Mouse (Mus musculus) frontal cortex, adult 2 months (tissue): ENCODE results near the gene Lgals9. TPM values are rescaled to one million over a fixed set of nuclear protein-coding genes. Genes with fewer than 3 reads are reported as not detected.
"Not testable (repeated sequence)": the region's sequence is repeated elsewhere in the genome, so short reads cannot be mapped to it uniquely, and the experiment has no call there.

Experiments used
- DNase-seq, 2 experiments: peaks; one replicate each; pipeline ENCODE4 v3.0.0; 2022; ENCODE audit warnings: low spot score in 1 of 2; ENCODE audit errors: extremely low spot score in 1 of 2
- polyA plus RNA-seq: library from polyadenylated mRNA; depleted of rRNA; stranded (reverse); fragments of >200 nt; gene quantifications from 2 replicates; pipeline ENCODE4 v1.2.3, GENCODE M21; 2012

Lgals9 gene
- polyA plus RNA-seq, 1 experiment: 15.0 TPM

GRCm38 (mm10) chr11:79008007-79008775 lies 23.4 kb upstream of the Lgals9 start:
- DNase-seq: no peak

DNA sequence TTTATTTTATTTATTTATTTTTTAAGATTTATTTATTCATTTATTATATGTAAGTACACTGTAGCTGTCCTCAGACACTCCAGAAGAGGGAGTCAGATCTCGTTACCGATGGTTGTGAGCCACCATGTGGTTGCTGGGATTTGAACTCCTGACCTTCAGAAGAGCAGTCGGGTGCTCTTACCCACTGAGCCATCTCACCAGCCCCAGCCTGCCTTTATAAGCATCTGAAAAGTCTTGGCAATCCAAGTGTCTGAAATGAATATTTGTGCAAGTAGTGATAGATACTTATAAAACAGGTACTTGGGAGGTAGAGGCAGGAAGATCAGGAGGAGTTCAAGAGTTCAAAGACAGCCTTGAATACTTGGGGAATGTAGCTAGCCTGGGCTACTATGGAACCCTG lies 22.6 kb upstream of the Lgals9 start:
- DNase-seq: not testable (repeated sequence)

- no peak for DNase-seq
Observed at GRCm38 (mm10) chr11:79006417-79006816, 21.7 kb upstream of the Lgals9 start.

DNA sequence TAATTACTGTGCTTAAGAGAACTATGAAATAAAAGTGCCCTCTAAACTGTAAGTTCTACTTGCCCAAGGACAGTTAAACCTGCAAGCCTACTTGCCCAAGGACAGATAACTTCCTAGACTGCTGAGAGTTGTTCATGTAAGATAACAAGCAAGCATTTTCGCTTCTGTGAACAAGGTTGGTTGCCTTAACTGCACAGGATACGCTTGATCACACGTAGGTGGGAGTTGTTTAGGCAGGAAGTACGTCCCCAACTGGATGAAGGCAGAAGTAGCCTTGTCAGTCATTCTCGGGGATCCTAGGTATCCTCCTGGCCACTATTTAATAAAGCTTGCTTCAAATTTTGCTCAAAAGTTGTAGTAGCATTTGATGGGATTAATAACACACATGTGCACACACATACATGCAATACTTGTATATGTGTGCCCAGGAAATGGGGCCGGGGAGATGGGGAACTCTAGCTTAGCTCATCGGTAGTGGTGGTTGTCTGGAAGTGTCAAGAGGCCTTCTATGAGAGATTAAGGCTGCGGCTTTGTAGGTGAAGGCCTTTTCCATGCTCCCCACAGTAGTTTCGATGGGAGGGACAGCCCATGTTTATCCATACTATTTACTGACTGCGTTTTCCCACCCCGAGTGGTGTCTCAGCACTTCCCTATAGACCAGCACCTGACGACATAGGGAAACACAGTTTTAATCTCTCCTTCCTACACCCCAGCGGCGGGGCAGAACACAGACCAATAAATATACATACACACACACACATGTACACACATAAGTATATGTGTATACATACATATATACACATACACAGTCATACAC lies 21.0 kb upstream of the Lgals9 start:
- no peak for DNase-seq

- DNase-seq: no peak
Observed at GRCm38 (mm10) chr11:79003769-79004638, 19.3 kb upstream of the Lgals9 start.

DNA sequence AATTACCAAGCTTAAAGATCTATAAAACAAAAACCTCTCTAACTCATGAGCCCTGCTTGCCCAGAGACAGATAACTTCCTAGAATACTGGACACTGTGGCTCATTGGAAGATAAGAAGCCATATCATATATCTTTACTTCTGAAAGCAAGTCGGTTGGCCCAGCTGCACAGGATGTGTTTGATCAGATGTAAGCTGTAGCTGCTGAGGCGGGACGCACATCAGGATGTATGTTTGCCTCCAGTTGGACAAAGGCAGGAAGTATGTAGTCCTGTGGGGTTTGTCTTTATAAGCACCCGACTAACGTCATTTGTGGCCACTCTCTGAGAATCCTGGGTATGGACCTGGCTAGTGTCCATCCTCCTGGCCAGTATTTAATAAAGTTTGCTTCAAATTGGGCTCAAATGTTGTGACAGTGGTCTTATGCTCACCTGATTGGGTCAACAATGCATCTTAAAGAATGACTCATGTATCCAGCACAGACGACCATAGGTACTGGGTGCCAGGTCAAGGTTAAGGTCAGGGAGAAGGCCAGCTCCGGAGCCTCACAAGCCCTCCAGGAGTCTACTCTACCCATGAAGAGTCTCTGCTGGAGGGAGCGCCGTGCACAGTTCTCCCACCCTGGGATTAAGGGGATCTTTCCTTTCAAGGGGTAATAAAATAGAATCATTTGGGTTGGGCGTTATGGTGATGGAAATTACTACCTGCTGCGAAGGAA lies 18.5 kb upstream of the Lgals9 start:
- DNase-seq: no peak

GRCm38 (mm10) chr11:79002551-79002951 lies 17.8 kb upstream of the Lgals9 start:
- DNase-seq: no peak

DNA sequence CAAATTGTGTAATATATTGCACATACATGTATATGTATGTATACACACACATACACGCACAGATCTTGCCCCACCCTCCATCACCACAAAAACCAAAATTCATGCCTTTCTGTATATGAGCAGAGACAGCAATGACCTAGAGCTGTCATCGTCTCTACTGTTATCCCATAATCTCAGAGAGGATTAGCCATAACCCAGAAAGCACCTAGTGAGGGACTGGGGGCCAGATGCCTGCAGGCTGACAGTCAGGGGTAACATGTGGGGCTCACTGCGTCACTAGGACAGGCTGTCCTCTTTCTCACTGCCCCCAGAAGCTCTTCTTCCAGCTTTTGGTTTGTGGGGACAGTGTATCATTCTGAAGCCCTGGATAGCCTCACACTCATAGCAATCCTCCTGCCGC lies 17.1 kb upstream of the Lgals9 start:
- no peak for DNase-seq

GRCm38 (mm10) chr11:78999118-78999517 lies 14.4 kb upstream of the Lgals9 start:
- DNase-seq: no peak

DNA sequence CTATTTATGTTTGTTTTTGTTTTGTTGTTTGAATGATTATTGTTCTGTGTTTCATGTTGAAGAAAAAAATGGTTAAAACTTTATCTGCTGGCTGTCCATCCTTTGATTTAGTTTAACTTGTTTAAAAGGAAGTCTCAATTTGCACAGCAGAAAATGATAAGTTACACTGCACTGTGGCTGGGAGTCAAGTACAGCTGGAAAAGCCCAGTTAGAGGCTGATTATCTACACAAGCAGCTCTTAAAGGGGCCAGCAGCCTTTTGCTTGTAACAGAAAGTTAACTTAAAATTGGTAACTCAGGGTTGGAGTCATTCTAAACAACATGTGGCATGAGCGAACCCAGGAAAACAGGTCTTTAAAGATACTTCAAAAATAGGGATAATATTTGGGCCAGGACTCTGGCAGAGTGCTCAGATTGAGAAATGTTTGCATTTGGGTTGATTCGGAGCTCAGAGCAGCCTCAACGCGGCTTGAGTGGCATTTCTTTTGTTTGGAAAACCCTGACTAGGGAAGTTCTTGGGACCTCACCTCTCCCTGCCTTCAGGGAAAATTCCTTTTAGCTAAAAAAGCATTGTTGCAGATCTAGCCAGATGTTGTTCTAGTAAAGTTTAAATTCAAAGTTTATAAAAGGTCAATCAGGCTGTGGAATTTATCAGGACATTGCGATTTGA lies 6.3 kb upstream of the Lgals9 start:
- not testable (repeated sequence) for DNase-seq

DNA sequence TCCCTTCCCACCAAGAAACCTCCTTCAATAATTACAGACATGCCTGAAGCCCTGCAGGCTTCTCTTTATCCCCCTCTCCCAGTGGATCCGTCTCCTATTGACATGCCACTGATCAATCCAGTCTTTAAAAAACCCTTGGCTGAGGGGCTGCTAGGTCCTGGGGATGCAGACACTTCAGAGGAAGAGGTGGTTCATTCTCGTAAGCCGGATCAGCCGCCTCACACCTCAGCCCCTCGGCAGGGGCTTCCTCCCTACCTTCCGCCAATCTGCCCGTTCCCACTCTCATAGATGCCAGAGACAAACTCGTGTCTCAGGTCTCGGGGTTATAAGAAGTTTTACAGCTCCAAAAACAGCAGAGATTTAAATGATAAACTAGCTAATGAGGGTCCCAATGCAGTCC lies 5.3 kb upstream of the Lgals9 start:
- no peak for DNase-seq

DNA sequence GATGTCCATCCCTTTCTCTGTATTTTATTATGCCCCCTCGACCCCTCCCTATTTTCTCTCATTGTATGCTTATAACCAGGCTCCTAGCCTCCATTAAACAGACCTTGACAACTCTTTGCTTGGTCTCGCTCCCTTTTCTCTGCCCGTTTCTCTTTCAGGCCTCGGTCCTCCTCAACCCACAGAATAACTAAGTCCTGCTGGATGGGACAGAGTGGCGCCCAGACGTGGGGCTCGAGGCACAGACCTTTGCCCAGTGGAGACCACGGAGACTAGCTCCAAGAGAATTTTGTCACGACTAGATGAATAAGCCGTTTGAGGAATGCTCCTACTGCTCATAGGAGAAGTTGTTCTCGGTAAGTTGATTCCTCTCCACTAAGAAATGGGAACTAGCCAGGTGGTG lies 4.5 kb upstream of the Lgals9 start:
- DNase-seq: not testable (repeated sequence)

- DNase-seq: no peak
Observed at GRCm38 (mm10) chr11:78986311-78987002, 1.7 kb upstream of the Lgals9 start.

- DNase-seq: no peak
Observed at GRCm38 (mm10) chr11:78985505-78985904, 759 bp upstream of the Lgals9 start.

DNA sequence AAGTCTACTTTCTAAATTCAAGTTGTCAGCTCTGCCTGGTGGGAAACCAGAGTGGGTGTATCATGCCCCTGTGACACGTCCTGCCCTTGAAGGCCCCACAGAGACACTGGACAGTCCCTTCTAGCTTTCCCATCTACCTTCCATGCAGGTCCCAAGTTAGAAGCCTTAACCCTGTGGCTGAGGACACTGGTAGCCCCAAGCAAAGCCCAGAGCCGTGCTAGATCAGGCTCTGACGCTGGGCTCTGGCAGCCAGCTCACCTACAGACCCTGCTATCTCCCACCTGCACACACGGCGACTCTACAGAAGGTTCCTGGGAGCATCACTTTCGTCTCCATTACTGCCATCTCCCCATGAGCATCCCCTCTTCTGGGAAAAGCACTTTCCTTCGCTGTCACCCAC lies 1.2 kb downstream of the Lgals9 start:
- no peak for DNase-seq

DNA sequence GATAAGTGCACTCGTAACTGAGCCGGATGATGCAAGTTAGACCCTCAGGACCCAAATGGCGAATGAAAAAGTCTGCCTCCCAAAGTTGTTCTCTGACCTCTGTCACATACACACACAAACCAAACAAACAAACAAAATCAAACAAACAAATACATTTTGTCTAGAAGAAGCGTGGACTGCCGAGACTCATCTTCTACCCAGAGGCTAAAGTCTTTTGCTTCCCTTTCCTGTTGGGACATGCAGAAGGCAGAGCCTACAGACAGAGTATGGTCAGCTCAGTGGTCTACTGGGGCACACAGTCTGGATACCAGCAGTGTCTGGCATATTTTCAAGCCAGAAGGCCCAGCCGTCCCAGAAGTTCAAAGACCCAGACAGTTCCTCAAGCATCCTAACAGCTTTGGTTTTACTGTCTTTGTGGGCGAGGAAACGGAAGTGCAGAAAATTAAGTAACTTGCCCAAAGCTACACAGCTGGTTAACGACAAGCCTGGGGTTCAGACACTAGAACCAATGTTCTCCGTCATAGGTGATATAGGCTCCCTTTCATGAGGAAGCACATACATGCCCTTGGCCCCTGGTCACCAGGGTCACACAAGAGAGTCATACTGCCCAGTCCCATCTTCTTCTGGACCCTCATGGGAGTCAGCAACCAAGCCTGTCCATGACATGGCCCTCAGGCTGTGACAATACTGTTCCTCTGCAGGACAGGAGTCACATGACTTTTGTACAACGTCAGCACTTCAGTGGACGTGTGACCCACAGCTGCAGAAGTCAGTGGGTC lies 2.0 kb downstream of the Lgals9 start:
- DNase-seq: no peak

- no peak for DNase-seq
Observed at GRCm38 (mm10) chr11:78982042-78982441, 2.7 kb downstream of the Lgals9 start.

DNA sequence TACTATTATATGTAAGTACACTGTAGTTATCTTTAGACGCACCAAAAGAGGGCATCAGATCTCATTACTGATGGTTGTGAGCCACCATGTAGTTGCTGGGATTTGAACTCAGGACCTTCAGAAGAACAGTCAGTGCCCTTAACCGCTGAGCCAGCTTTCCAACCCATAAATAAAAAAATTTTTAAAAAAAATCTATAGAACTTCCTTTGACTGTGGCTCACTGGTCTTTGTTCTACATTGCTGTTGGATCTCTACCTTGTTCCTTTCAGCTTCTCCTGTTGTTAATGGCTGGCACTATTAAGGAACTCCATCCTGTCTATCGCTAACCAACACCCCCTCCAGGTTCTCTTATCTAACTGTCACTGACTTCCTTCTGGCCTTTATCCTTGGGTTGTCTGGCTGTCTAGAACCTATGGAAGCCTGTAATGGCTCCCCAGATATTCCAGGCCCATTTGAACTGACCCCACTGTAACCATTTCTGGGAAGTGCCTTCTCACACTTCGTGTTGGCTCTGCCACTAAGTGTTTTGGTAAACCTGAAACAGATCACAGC lies 4.6 kb downstream of the Lgals9 start:
- no peak for DNase-seq
